22 mouse cellular contexts compared by ENCODE assay signal in genomic region chr13:113799361-113799760, GRCm38 (mm10). TPM values are rescaled to one million over a fixed set of nuclear protein-coding genes. Genes with fewer than 3 reads are reported as not detected.
DNase-seq lines count a peak whose midpoint lies in the region; ATAC-seq and TF ChIP-seq lines count a peak whose summit lies in the region.
"Had no signal": no experiment of that assay in that cellular context is flagged by ENCODE, and none has a peak within 500 bp of the region (broad histone marks: within the 10 kb centered on the region; RNA-seq: fewer than 3 reads in every experiment).

No protein-coding gene starts in this region.

- no peak for TF ChIP-seq CTCF in lung, adult 2 months (IDR thresholded peaks at IDR 0.05; ENCODE audit: insufficient read depth, low read length)

- H3K9me3 ChIP-seq in midbrain, embryonic 11.5 days (ENCODE audit: control insufficient read depth, low read length), result no peaks in the 10 kb centered on the region
- H3K9me3 ChIP-seq in midbrain, embryonic 14.5 days (ENCODE audit: control insufficient read depth, low read length), result no peaks in the 10 kb centered on the region
- no peaks in the 10 kb centered on the region for H3K9me3 ChIP-seq in forebrain, embryonic 12.5 days
- H3K9me3 ChIP-seq: embryonic facial prominence, embryonic 10.5 days; embryonic facial prominence, embryonic 12.5 days; forebrain, embryonic 10.5 days; forebrain, embryonic 13.5 days; forebrain, embryonic 15.5 days had no signal

- ATAC-seq in midbrain, embryonic 11.5 days (ENCODE audit: low FRiP score), result no peak
- ATAC-seq in midbrain, embryonic 14.5 days (ENCODE audit: low FRiP score, low TSS enrichment), result no peak
- no peak for ATAC-seq in forebrain, embryonic 12.5 days (ENCODE audit: low FRiP score)
- ATAC-seq: forebrain, embryonic 13.5 days; forebrain, embryonic 15.5 days; forebrain, postnatal 0 days had no signal

- no peaks in the 10 kb centered on the region for H3K27me3 ChIP-seq in midbrain, embryonic 11.5 days (ENCODE audit: control insufficient read depth, insufficient read depth, low read length)
- no peaks in the 10 kb centered on the region for H3K27me3 ChIP-seq in midbrain, embryonic 14.5 days (ENCODE audit: control insufficient read depth, insufficient read depth, low read length)
- no peaks in the 10 kb centered on the region for H3K27me3 ChIP-seq in forebrain, embryonic 12.5 days
- H3K27me3 ChIP-seq: embryonic facial prominence, embryonic 12.5 days; forebrain, embryonic 13.5 days; forebrain, embryonic 15.5 days had no signal

- peak; percentile 16 for DNase-seq in lung, postnatal 25 days (ENCODE audit: low spot score)
- DNase-seq in lung, adult 2 months, result no peak
- peak; percentile 44 for DNase-seq in midbrain, embryonic 11.5 days (ENCODE audit: low spot score, missing footprints)
- no peak for DNase-seq in midbrain, embryonic 14.5 days
- peak; percentile 97 for DNase-seq in fat pad, adult 2 months (ENCODE audit: extremely low read depth, low read depth, low spot score)
- no peak for DNase-seq in embryo, embryonic 9.5 days (ENCODE audit: extremely low spot score)
- DNase-seq: adrenal gland, adult 8-10 months; adrenal gland, postnatal 14 days; adrenal gland, postnatal 36 days; cerebellum, adult 18-20 months; cerebellum, adult 8-10 months; cerebellum, adult 9-11 months; cerebellum, postnatal 14 days; cerebellum, postnatal 36 days; embryo, embryonic 11 days; forebrain, postnatal 0 days had no signal

- no peaks in the 10 kb centered on the region for H3K36me3 ChIP-seq in midbrain, embryonic 11.5 days (ENCODE audit: control insufficient read depth, insufficient read depth, low read length)
- no peaks in the 10 kb centered on the region for H3K36me3 ChIP-seq in midbrain, embryonic 14.5 days (ENCODE audit: control insufficient read depth, insufficient read depth, low read length)
- no peaks in the 10 kb centered on the region for H3K36me3 ChIP-seq in forebrain, embryonic 12.5 days (replicated peaks)
- H3K36me3 ChIP-seq: embryonic facial prominence, embryonic 12.5 days; forebrain, embryonic 15.5 days had no signal

- no peak overlapping the region for H3K4me2 ChIP-seq in midbrain, embryonic 11.5 days
- H3K4me2 ChIP-seq in midbrain, embryonic 14.5 days (ENCODE audit: low read length), result no peak overlapping the region
- H3K4me2 ChIP-seq in forebrain, embryonic 12.5 days, result no peak overlapping the region
- H3K4me2 ChIP-seq: embryonic facial prominence, embryonic 12.5 days; forebrain, embryonic 13.5 days; forebrain, embryonic 15.5 days had no signal

- H3K27ac ChIP-seq in midbrain, embryonic 11.5 days (ENCODE audit: low read depth, low read length), result no peak overlapping the region
- no peak overlapping the region for H3K27ac ChIP-seq in midbrain, embryonic 14.5 days (replicated peaks; ENCODE audit: low read depth, low read length)
- no peak overlapping the region for H3K27ac ChIP-seq in forebrain, embryonic 12.5 days
- H3K27ac ChIP-seq: embryonic facial prominence, embryonic 10.5 days; embryonic facial prominence, embryonic 12.5 days; forebrain, embryonic 10.5 days; forebrain, embryonic 13.5 days; forebrain, embryonic 15.5 days had no signal

- WGBS in lung, adult 2 months, result 62% methylated on average over 4 of the region's 4 CpGs
- 89% methylated on average over 4 of the region's 4 CpGs for WGBS in midbrain, embryonic 11.5 days
- WGBS in midbrain, embryonic 14.5 days, result 80% methylated on average over 4 of the region's 4 CpGs
- WGBS in forebrain, embryonic 12.5 days, result 83% methylated on average over 4 of the region's 4 CpGs

- no peak overlapping the region for H3K4me3 ChIP-seq in lung, adult 2 months (replicated peaks; ENCODE audit: extremely low read depth, low read depth, low read length)
- no peak overlapping the region for H3K4me3 ChIP-seq in midbrain, embryonic 11.5 days (ENCODE audit: low read depth, low read length)
- no peak overlapping the region for H3K4me3 ChIP-seq in midbrain, embryonic 14.5 days (replicated peaks; ENCODE audit: low read depth, low read length)
- no peak overlapping the region for H3K4me3 ChIP-seq in forebrain, embryonic 12.5 days (replicated peaks)
- H3K4me3 ChIP-seq: embryonic facial prominence, embryonic 10.5 days; embryonic facial prominence, embryonic 12.5 days; forebrain, embryonic 10.5 days; forebrain, embryonic 13.5 days; forebrain, embryonic 15.5 days had no signal

- peaks cover 9% of the 10 kb centered on the region for H3K4me1 ChIP-seq in lung, adult 2 months (ENCODE audit: control insufficient read depth, insufficient read depth, low read length)
- peaks cover 7% of the 10 kb centered on the region; the same call in 1 of the 2 replicates for H3K4me1 ChIP-seq in midbrain, embryonic 11.5 days (ENCODE audit: control insufficient read depth, insufficient read depth, low read length)
- peaks cover 6% of the 10 kb centered on the region for H3K4me1 ChIP-seq in midbrain, embryonic 14.5 days (ENCODE audit: control insufficient read depth, insufficient read depth, low read length)
- H3K4me1 ChIP-seq in forebrain, embryonic 12.5 days, result peaks cover 23% of the 10 kb centered on the region

- no peak for TF ChIP-seq POLR2A in lung, adult 2 months (IDR thresholded peaks at IDR 0.05; ENCODE audit: borderline replicate concordance, extremely low read depth, low read depth, low read length)

- no peak overlapping the region for H3K9ac ChIP-seq in midbrain, embryonic 11.5 days (ENCODE audit: low read length)
- H3K9ac ChIP-seq in midbrain, embryonic 14.5 days (replicated peaks; ENCODE audit: low read length), result no peak overlapping the region
- H3K9ac ChIP-seq in forebrain, embryonic 12.5 days, result no peak overlapping the region
- H3K9ac ChIP-seq: embryonic facial prominence, embryonic 12.5 days; forebrain, embryonic 13.5 days; forebrain, embryonic 15.5 days; forebrain, postnatal 0 days had no signal

RNA-seq across cellular contexts. Expression of gene Arl15, which starts 5.1 kb away (rescaled TPM):
- 11.8 and 15.1 TPM in 2 replicates for polyA plus RNA-seq in lung, adult 2 months (2012; rRNA removed)
- 13.6 and 15.8 TPM in 2 replicates for polyA plus RNA-seq in midbrain, embryonic 11.5 days (2014; fragmentation: Nextera tagmentation; extraction: Ambion mirVana)
- polyA plus RNA-seq in midbrain, embryonic 14.5 days (2014; fragmentation: Nextera tagmentation; extraction: Ambion mirVana), result 24.5 and 26.1 TPM in 2 replicates
- polyA plus RNA-seq in forebrain, embryonic 12.5 days (2016; fragmentation: Nextera tagmentation; extraction: Ambion mirVana), result 15.7 and 16.9 TPM in 2 replicates

Comparison
In these comparisons a context has a peak if more than half of its experiments do, and no peak if none do; other contexts are left out.
1. DNase-seq: peak in lung, postnatal 25 days (single experiment), midbrain, embryonic 11.5 days (single experiment) and fat pad, adult 2 months (single experiment); none in lung, adult 2 months (single experiment), midbrain, embryonic 14.5 days (single experiment) and embryo, embryonic 9.5 days (single experiment).